Mouse (Mus musculus) liver, postnatal 0 days (tissue): ENCODE data around the gene Ramp2. TPM values are rescaled to one million over a fixed set of nuclear protein-coding genes. Genes with fewer than 3 reads are reported as not detected.

ENCODE experiments used
- ATAC-seq: fragments of 200-750 bp; cut with Nextera tagmentation; 2 replicates; pipeline ENCODE4 v1.8.0; 2017; ENCODE audit warnings: mild to moderate bottlenecking, moderate library complexity
- DNase-seq: peaks from one replicate; pipeline ENCODE4 v3.0.0-alpha.2; 2016
- H3K27ac ChIP-seq: fragments of 300-500 bp; sonication (generic); 2 replicates; pipeline ENCODE4 v1.5.1; 2014; ENCODE audit warnings: antibody characterized with exemption, moderate library complexity, mild to moderate bottlenecking, low read depth
- H3K27me3 ChIP-seq: fragments of 300-500 bp; sonication (generic); 2 replicates; pipeline ENCODE4 v1.6.1; 2014; ENCODE audit warnings: low read length, control low read depth, mixed read lengths; ENCODE audit not compliant: insufficient read depth
- H3K36me3 ChIP-seq: fragments of 300-500 bp; sonication (generic); replicated peaks from 2 replicates; pipeline ENCODE4 v1.6.1; 2014; ENCODE audit warnings: mild to moderate bottlenecking, control low read depth, low read length, moderate library complexity, mixed read lengths; ENCODE audit not compliant: insufficient read depth
- H3K4me1 ChIP-seq: fragments of 300-500 bp; sonication (generic); 2 replicates; pipeline ENCODE4 v1.6.1; 2014; ENCODE audit warnings: antibody characterized with exemption, mild to moderate bottlenecking, control low read depth; ENCODE audit not compliant: insufficient read depth
- H3K4me2 ChIP-seq: fragments of 300-500 bp; sonication (generic); 2 replicates; pipeline ENCODE4 v1.6.1; 2014; ENCODE audit warnings: low read depth, mild to moderate bottlenecking, low read length, moderate library complexity, mixed read lengths
- H3K4me3 ChIP-seq: fragments of 300-500 bp; sonication (generic); 2 replicates; pipeline ENCODE4 v1.5.1; 2014; ENCODE audit warnings: low read depth, low read length
- H3K9ac ChIP-seq: fragments of 300-500 bp; sonication (generic); replicated peaks from 2 replicates; pipeline ENCODE4 v1.6.1; 2014; ENCODE audit warnings: mild to moderate bottlenecking, moderate library complexity
- H3K9me3 ChIP-seq: fragments of 300-500 bp; sonication (generic); 2 replicates; pipeline ENCODE4 v1.6.1; 2016; ENCODE audit warnings: mild to moderate bottlenecking, control low read depth, low read length, mixed read lengths
- CTCF ChIP-seq: sonication (generic); IDR thresholded peaks from 2 replicates; pipeline ENCODE4 v1.5.1; 2016; ENCODE audit warnings: antibody characterized with exemption, low read depth
- EP300 ChIP-seq: IDR thresholded peaks from 2 replicates; pipeline ENCODE4 v1.6.1; 2016; ENCODE audit warnings: antibody characterized with exemption, low read depth, mild to moderate bottlenecking
- WGBS: fragments of 180-500 bp; shearing (Covaris S2); extraction: QIAGEN DNeasy Blood & Tissue Kit; methylation state at CpG from one replicate; pipeline ENCODE4 v1.1.7; 2014; ENCODE audit not compliant: insufficient replicate concordance; 5-methylcytosine and 5-hydroxymethylcytosine counted together
- polyA plus RNA-seq: library from polyadenylated mRNA; unstranded; fragments of >200 nt; fragmentation: Nextera tagmentation; extraction: Ambion mirVana; gene quantifications from 2 replicates; pipeline ENCODE4 v1.2.1, GENCODE M21; 2015

The Ramp2 gene
- polyA plus RNA-seq, 1 experiment from 2014 or later, result 34.8 TPM

DNA sequence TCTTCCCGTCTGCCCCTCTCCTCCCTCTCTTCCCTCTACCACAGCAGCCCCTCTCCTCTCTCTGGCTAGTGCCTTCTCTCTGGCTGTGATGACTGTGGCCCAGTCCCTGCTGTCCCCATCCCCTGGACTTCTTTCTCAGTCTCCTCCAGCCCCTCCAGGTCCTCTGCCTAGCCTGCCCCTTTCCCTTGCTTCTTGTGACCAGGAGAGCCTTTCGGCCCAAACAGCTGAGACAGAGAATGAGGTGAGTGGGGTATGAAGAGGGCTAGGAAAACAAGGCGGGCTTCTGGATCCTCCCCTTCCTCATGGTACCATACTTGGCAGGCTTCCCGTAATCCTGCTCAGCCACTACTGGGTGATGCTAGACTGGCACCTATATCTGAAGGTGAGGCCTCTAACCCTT lies 29.5 kb downstream of the Ramp2 start:
- Histone ChIP-seq H3K9me3 (no peaks in the 10 kb centered on the region), H3K4me1 (peaks cover 23% of the 10 kb centered on the region), H3K4me3 (no peak overlapping the region), H3K36me3 (no peaks in the 10 kb centered on the region; the same call in 1 of the 2 replicates), H3K4me2 (no peak overlapping the region), H3K9ac (no peak overlapping the region), H3K27ac (no peak overlapping the region), H3K27me3 (no peaks in the 10 kb centered on the region)
- 71% methylated on average over 4 of the region's 4 CpGs for WGBS
- no peak for TF ChIP-seq EP300
- no peak for TF ChIP-seq CTCF
- DNase-seq, result no peak
- ATAC-seq, result no peak

DNA sequence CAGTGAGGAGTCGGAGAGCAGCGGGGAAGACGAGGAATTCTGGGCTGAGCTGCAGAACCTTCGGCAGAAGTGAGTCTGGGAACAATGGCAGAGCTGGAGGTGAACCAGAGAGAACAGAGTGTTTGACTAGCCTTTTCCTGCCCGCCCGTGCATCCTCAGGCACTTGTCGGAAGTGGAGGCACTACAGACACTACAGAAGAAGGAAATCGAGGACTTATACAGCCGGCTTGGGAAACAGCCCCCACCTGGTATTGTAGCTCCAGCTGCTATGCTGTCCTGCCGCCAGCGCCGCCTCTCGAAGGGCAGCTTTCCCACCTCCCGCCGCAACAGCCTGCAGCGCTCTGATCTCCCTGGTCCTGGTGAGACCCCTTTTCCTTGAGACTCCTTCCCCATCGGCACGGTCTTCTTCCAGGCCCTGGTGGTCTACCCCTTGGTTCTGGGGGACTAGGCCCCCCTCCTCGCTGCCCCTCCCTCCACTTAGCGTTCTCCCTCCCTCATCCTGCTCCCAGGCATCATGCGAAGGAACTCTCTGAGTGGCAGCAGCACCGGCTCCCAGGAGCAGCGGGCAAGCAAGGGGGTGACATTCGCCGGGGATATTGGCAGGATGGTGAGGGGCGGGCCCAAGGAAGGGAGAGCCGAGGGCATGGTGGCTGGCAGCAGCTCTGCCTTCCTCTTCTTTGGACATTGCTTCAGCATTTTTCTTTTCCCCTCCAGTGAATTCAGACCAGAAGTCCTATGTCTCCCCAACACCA lies 30.7 kb downstream of the Ramp2 start:
- WGBS, result 60% methylated on average over 26 of the region's 27 CpGs
- no peak overlapping the region for H3K9ac ChIP-seq
- H3K4me1 ChIP-seq, result peaks cover 23% of the 10 kb centered on the region
- TF ChIP-seq EP300, result no peak
- TF ChIP-seq CTCF, result no peak
- DNase-seq, result no peak
- H3K27ac ChIP-seq, result no peak overlapping the region
- 0 out of 2 replicates have a peak overlapping the region, but pooled peaks have one; percentile 83 for H3K4me2 ChIP-seq
- H3K36me3 ChIP-seq, result no peaks in the 10 kb centered on the region; the same call in 1 of the 2 replicates
- H3K9me3 ChIP-seq, result no peaks in the 10 kb centered on the region
- H3K27me3 ChIP-seq, result no peaks in the 10 kb centered on the region
- no peak for ATAC-seq
- H3K4me3 ChIP-seq, result no peak overlapping the region

DNA sequence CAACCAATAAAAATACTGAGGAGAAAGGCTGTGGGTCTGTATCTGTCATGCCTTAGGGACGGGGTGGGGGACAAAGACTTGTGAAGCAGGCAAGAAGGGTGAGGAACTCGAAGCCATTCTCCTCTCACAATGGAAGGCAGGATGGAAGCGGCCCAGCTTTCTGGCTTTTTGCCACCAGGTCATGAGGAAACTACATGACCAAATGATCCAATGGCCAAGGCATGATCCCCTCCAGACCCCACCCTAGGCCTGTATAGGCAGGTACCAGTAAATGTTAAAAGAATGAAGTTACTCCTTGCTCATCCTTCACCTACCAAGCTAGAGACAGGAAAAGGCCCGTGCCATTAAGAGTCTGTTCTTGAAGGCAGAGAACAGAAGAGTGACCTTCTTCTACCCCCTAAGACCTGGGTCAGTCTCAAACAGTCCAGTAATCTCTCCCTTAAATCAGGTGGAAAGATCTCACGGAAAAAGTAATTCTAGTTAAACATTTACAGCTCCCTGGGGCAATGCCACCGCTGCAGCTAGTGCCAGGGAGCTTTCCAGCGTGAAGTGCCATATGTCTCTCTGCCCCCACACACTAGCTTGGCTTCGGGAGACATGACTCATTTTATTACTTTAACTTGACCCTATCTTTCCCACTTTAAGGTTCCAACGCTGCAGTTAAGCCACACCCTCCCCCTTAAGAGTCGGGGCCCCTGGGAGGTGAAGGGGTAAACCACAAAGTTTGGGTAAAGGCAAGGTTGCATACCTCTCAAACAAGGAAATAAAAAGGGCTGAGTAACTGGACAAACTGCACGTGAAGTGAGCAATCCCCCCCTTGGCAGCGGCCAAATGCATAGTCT lies 31.8 kb downstream of the Ramp2 start:
- peaks cover 23% of the 10 kb centered on the region for H3K4me1 ChIP-seq
- H3K9ac ChIP-seq, result peak overlapping the region; percentile 77
- H3K4me2 ChIP-seq, result peak overlapping the region; percentile 83
- H3K27me3 ChIP-seq, result no peaks in the 10 kb centered on the region
- no peaks in the 10 kb centered on the region; the same call in 1 of the 2 replicates for H3K36me3 ChIP-seq
- TF ChIP-seq CTCF (no peak), EP300 (no peak)
- no peaks in the 10 kb centered on the region for H3K9me3 ChIP-seq
- DNase-seq (no peak), ATAC-seq (no peak)
- WGBS, result 38% methylated on average over 12 of the region's 12 CpGs
- 0 out of 2 replicates have a peak overlapping the region, but pooled peaks have one; percentile 7 for H3K27ac ChIP-seq
- peak overlapping the region; percentile 85 for H3K4me3 ChIP-seq

DNA sequence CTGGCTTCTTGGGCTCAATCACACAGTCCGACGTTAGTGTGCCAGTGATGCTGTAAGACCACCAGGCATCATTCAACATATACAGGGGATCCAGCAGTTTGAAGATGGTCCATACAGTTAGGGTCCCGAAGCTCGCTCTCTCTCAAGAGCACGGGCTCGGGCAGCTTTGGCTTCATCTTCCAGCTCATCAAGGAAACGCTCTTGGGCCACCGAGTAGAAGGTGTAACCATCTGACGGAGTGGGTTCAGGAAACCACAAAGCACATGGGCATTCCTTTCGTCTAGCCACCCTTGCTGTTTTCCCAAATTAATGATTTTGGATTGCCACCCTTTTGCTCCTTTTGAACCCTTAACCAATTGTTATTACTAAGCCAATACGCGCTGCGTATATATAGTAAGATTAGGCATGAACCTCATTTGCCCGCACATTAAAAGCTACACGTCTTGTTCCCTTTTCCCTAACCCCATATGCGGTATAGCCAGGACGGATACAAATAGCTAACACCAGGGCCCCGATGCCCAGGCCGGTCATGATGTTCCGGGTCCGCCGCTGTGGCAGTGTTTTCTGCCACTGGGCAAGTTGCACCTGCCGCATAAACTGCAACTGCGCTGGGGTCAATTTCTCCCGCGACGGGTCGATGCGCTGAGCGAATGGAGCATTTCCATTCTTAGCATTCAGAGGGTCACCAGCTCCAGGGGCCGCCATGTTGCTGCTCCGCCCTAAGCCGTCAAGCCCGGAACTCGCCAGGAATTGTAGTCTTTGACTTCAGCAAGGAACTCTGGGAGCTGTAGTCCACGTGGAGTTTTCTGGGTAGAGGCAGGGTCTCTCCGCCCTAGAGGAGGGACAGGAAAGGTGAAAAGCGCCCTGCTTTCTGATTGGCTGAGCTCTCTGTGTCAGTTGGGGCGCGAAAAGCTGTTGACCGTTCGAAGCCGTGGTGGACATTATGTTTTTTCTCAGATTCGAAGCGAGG lies 32.7 kb downstream of the Ramp2 start, which contains the start of the genes Cntd1 and Coa3:
Cntd1 (plus strand) TSS at position 790 of the 970 bp plus-strand sequence.
Coa3 (minus strand) TSS at position 892 of the 970 bp plus-strand sequence.
- ATAC-seq, result peak; percentile 92

DNA sequence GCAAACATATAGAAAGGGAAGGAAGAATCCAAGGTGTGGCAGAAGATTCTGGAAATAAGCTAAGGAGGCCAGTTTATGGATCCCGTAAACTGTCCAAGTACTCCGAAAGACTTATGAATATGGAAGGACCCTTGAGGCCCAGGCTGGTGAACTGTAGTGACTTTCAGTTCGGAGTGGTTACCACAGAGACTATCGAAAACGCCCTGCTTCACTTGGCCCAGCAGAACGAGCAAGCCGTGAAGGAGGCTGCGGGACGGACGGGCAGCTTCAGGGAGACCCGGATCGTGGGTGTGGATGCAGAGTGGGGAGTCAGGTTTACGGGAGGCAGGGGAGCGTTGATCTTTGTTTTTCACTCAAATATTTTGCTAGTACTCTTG lies 33.4 kb downstream of the Ramp2 start:
- TF ChIP-seq CTCF, result no peak
- TF ChIP-seq EP300, result no peak
- H3K4me2 ChIP-seq, result peak overlapping the region; percentile 83
- H3K27me3 ChIP-seq, result no peaks in the 10 kb centered on the region
- no peak for DNase-seq
- H3K36me3 ChIP-seq, result no peaks in the 10 kb centered on the region; the same call in 1 of the 2 replicates
- H3K27ac ChIP-seq, result no peak overlapping the region
- peak; percentile 18; the same call in 1 of the 2 replicates for ATAC-seq
- H3K4me1 ChIP-seq, result peaks cover 27% of the 10 kb centered on the region
- H3K9me3 ChIP-seq, result no peaks in the 10 kb centered on the region
- WGBS, result 67% methylated on average over 14 of the region's 14 CpGs
- H3K9ac ChIP-seq, result peak overlapping the region; percentile 77
- peak overlapping the region; percentile 85 for H3K4me3 ChIP-seq

More for the DNA sequence above, 32.7 kb downstream of the Ramp2 start, which contains the start of the genes Cntd1 and Coa3:
- 4% methylated on average over 45 of the region's 45 CpGs for WGBS
- peak within 1 kb of the TSS; percentile 83 for H3K4me2 ChIP-seq
- H3K36me3 ChIP-seq, result no peaks in the 10 kb centered on the region; the same call in 1 of the 2 replicates
- TF ChIP-seq CTCF (peak; percentile 5; the same call in 1 of the 2 replicates), EP300 (no peak)
- no peaks in the 10 kb centered on the region for H3K27me3 ChIP-seq
- H3K27ac ChIP-seq, result peak within 1 kb of the TSS; percentile 80
- H3K9me3 ChIP-seq, result no peaks in the 10 kb centered on the region
- peak within 1 kb of the TSS; percentile 85 for H3K4me3 ChIP-seq
- peak within 1 kb of the TSS; percentile 77 for H3K9ac ChIP-seq
- peak; percentile 85 for DNase-seq
- H3K4me1 ChIP-seq, result peaks cover 27% of the 10 kb centered on the region
